Mouse (Mus musculus): ENCODE measurements around the gene Mob1b. TPM values are rescaled to one million over a fixed set of nuclear protein-coding genes. Genes with fewer than 3 reads are reported as not detected.

The Mob1b gene
- polyA plus RNA-seq, 1 experiment from 2014 or later, result 13.6 TPM

Other genes with a start within 250 kb of the Mob1b start
- not detected in 2 replicates for gene Enam, start 232.9 kb upstream of the Mob1b start, polyA plus RNA-seq (2015; fragmentation: Nextera tagmentation; extraction: Ambion mirVana)
- gene Jchain, start 193.0 kb upstream of the Mob1b start, polyA plus RNA-seq (2015; fragmentation: Nextera tagmentation; extraction: Ambion mirVana), result 0.11 and 0.58 TPM in 2 replicates
- gene Utp3, start 166.4 kb upstream of the Mob1b start, polyA plus RNA-seq (2015; fragmentation: Nextera tagmentation; extraction: Ambion mirVana), result 50.8 and 55.0 TPM in 2 replicates
- gene Rufy3, start 155.8 kb upstream of the Mob1b start, polyA plus RNA-seq (2015; fragmentation: Nextera tagmentation; extraction: Ambion mirVana), result 248 and 258 TPM in 2 replicates
- gene Grsf1, start 44.7 kb upstream of the Mob1b start, polyA plus RNA-seq (2015; fragmentation: Nextera tagmentation; extraction: Ambion mirVana), result 62.9 and 66.5 TPM in 2 replicates
- 77.2 and 95.8 TPM in 2 replicates for gene Dck, start 44.1 kb downstream of the Mob1b start, polyA plus RNA-seq (2015; fragmentation: Nextera tagmentation; extraction: Ambion mirVana)
- 3.8 and 4.8 TPM in 2 replicates for gene Slc4a4, start 166.0 kb downstream of the Mob1b start, polyA plus RNA-seq (2015; fragmentation: Nextera tagmentation; extraction: Ambion mirVana)